Mouse (Mus musculus): ENCODE data around the gene Ccdc57. TPM values are rescaled to one million over a fixed set of nuclear protein-coding genes. Genes with fewer than 3 reads are reported as not detected.
A peak's percentile ranks its signal among the peaks of the same experiment; 100 is the strongest.

Gene Ccdc57
- 5.6 and 6.5 TPM in 2 replicates for polyA plus RNA-seq (2014; fragmentation: Nextera tagmentation; extraction: Ambion mirVana)

DNA sequence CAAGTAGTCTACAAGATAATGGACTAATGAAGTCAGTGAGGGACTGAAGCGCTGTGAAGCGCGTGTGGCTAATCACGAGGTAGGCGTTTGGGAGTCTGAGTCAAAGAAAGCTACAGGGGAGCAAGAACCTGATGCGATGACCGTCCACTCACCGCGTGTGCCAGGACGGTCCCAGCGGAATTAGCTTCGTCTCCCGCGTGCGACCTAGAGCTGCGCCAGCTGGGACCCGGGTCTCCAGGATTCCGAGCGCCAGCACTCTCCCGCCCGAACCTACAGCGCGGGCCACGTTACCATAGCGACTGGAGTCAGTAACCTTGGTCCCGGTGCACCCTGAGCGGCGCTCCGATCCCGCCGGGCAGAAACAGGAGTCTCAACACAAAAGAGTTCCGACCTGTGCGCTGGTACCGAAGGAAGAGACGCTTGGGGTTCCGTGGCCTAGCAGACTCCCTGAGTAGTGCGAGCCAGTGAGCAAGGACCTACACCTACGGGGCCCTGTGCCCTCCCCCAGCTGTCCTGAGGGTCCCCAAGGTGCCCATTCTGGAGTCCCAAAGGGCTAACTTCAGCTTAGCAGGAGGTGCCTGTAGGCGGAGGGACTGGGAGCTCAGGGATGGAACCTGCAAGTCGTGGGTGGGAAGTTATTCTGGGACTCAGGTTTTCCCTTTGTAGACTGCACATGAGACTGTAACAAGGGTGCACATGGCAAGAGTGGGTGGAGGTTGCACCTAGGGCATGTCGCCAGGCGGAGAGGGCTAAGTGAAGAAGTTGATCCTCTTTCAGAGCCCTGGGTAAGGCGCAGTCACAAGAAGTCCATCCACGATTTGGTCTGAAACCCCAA, at the start of gene Ccdc57:
Ccdc57 (minus strand) TSS at position 309 of the 835 bp plus-strand sequence.
- peak; percentile 90 for ATAC-seq (ENCODE audit: insufficient number of reproducible peaks, insufficient read depth, low FRiP score, low read depth)
- WGBS: 10% methylated on average over 44 of the region's 44 CpGs
- no peaks in the 10 kb centered on the region for H3K27me3 ChIP-seq (ENCODE audit: control insufficient read depth, insufficient read depth, low read length)

GRCm38 (mm10) chr11:120982459-120982858, 49.8 kb upstream of the Ccdc57 start:
- H3K4me2 ChIP-seq (replicated peaks; ENCODE audit: low read depth, low read length): no peak overlapping the region
- H3K9me3 ChIP-seq (ENCODE audit: control insufficient read depth, low read depth, low read length): no peaks in the 10 kb centered on the region
- H3K27ac ChIP-seq (ENCODE audit: low read length): no peak overlapping the region
- H3K4me3 ChIP-seq (ENCODE audit: low read depth, low read length): no peak overlapping the region
- no peak for ATAC-seq (ENCODE audit: insufficient number of reproducible peaks, insufficient read depth, low FRiP score, low read depth)
- H3K9ac ChIP-seq (replicated peaks; ENCODE audit: low read depth, low read length): no peak overlapping the region
- H3K36me3 ChIP-seq (ENCODE audit: control insufficient read depth, insufficient read depth, low read length): peaks cover 79% of the 10 kb centered on the region
- H3K4me1 ChIP-seq (ENCODE audit: control insufficient read depth, insufficient read depth, low read length): no peaks in the 10 kb centered on the region
- no peaks in the 10 kb centered on the region for H3K27me3 ChIP-seq (ENCODE audit: control insufficient read depth, insufficient read depth, low read length)

More for the DNA sequence above, at the start of gene Ccdc57:
- Histone ChIP-seq H3K4me3 (ENCODE audit: low read depth, low read length) (peak within 1 kb of the TSS; percentile 69), H3K27ac (ENCODE audit: low read length) (no peak within 1 kb of the TSS), H3K9me3 (ENCODE audit: control insufficient read depth, low read depth, low read length) (peaks cover 4% of the 10 kb centered on the region; the same call in 1 of the 2 replicates), H3K9ac (replicated peaks; ENCODE audit: low read depth, low read length) (peak within 1 kb of the TSS; percentile 66), H3K4me1 (ENCODE audit: control insufficient read depth, insufficient read depth, low read length) (peaks cover 4% of the 10 kb centered on the region; the same call in 1 of the 2 replicates), H3K4me2 (replicated peaks; ENCODE audit: low read depth, low read length) (peak within 1 kb of the TSS; percentile 79), H3K36me3 (ENCODE audit: control insufficient read depth, insufficient read depth, low read length) (no peaks in the 10 kb centered on the region)

- Histone ChIP-seq H3K27ac (ENCODE audit: low read length) (no peak overlapping the region), H3K27me3 (ENCODE audit: control insufficient read depth, insufficient read depth, low read length) (no peaks in the 10 kb centered on the region), H3K9me3 (ENCODE audit: control insufficient read depth, low read depth, low read length) (no peaks in the 10 kb centered on the region), H3K4me1 (ENCODE audit: control insufficient read depth, insufficient read depth, low read length) (no peaks in the 10 kb centered on the region), H3K4me3 (ENCODE audit: low read depth, low read length) (no peak overlapping the region), H3K9ac (replicated peaks; ENCODE audit: low read depth, low read length) (no peak overlapping the region), H3K36me3 (ENCODE audit: control insufficient read depth, insufficient read depth, low read length) (peaks cover 82% of the 10 kb centered on the region), H3K4me2 (replicated peaks; ENCODE audit: low read depth, low read length) (no peak overlapping the region)
- ATAC-seq (ENCODE audit: insufficient number of reproducible peaks, insufficient read depth, low FRiP score, low read depth): no peak
- 93% methylated on average over 4 of the region's 4 CpGs for whole genome bisulfite sequencing
These were observed 49.0 kb upstream of the Ccdc57 start for GRCm38 (mm10) chr11:120981661-120982060.

GRCm38 (mm10) chr11:120980427-120981035, 47.9 kb upstream of the Ccdc57 start:
- H3K27ac ChIP-seq (ENCODE audit: low read length): no peak overlapping the region
- H3K4me1 ChIP-seq (ENCODE audit: control insufficient read depth, insufficient read depth, low read length): no peaks in the 10 kb centered on the region
- H3K27me3 ChIP-seq (ENCODE audit: control insufficient read depth, insufficient read depth, low read length): no peaks in the 10 kb centered on the region
- no peak overlapping the region for H3K4me2 ChIP-seq (replicated peaks; ENCODE audit: low read depth, low read length)
- 76% methylated on average over 9 of the region's 9 CpGs for WGBS
- peaks cover 81% of the 10 kb centered on the region for H3K36me3 ChIP-seq (ENCODE audit: control insufficient read depth, insufficient read depth, low read length)
- no peak overlapping the region for H3K9ac ChIP-seq (replicated peaks; ENCODE audit: low read depth, low read length)
- no peak for ATAC-seq (ENCODE audit: insufficient number of reproducible peaks, insufficient read depth, low FRiP score, low read depth)
- no peaks in the 10 kb centered on the region for H3K9me3 ChIP-seq (ENCODE audit: control insufficient read depth, low read depth, low read length)
- H3K4me3 ChIP-seq (ENCODE audit: low read depth, low read length): no peak overlapping the region

GRCm38 (mm10) chr11:120979711-120980426, 47.2 kb upstream of the Ccdc57 start:
- 71% methylated on average over 8 of the region's 8 CpGs for WGBS
- no peaks in the 10 kb centered on the region for H3K4me1 ChIP-seq (ENCODE audit: control insufficient read depth, insufficient read depth, low read length)
- H3K36me3 ChIP-seq (ENCODE audit: control insufficient read depth, insufficient read depth, low read length): peaks cover 84% of the 10 kb centered on the region
- no peaks in the 10 kb centered on the region for H3K9me3 ChIP-seq (ENCODE audit: control insufficient read depth, low read depth, low read length)
- no peaks in the 10 kb centered on the region for H3K27me3 ChIP-seq (ENCODE audit: control insufficient read depth, insufficient read depth, low read length)
- no peak overlapping the region for H3K4me2 ChIP-seq (replicated peaks; ENCODE audit: low read depth, low read length)
- H3K9ac ChIP-seq (replicated peaks; ENCODE audit: low read depth, low read length): no peak overlapping the region
- no peak for ATAC-seq (ENCODE audit: insufficient number of reproducible peaks, insufficient read depth, low FRiP score, low read depth)
- H3K27ac ChIP-seq (ENCODE audit: low read length): no peak overlapping the region
- no peak overlapping the region for H3K4me3 ChIP-seq (ENCODE audit: low read depth, low read length)

- WGBS: 78% methylated on average over 6 of the region's 6 CpGs
- H3K9ac ChIP-seq (replicated peaks; ENCODE audit: low read depth, low read length): no peak overlapping the region
- H3K4me1 ChIP-seq (ENCODE audit: control insufficient read depth, insufficient read depth, low read length): no peaks in the 10 kb centered on the region
- H3K4me2 ChIP-seq (replicated peaks; ENCODE audit: low read depth, low read length): no peak overlapping the region
- H3K4me3 ChIP-seq (ENCODE audit: low read depth, low read length): no peak overlapping the region
- H3K9me3 ChIP-seq (ENCODE audit: control insufficient read depth, low read depth, low read length): no peaks in the 10 kb centered on the region
- ATAC-seq (ENCODE audit: insufficient number of reproducible peaks, insufficient read depth, low FRiP score, low read depth): no peak
- peaks cover 95% of the 10 kb centered on the region for H3K36me3 ChIP-seq (ENCODE audit: control insufficient read depth, insufficient read depth, low read length)
- H3K27me3 ChIP-seq (ENCODE audit: control insufficient read depth, insufficient read depth, low read length): no peaks in the 10 kb centered on the region
- H3K27ac ChIP-seq (ENCODE audit: low read length): no peak overlapping the region
These were observed 40.6 kb upstream of the Ccdc57 start for GRCm38 (mm10) chr11:120973318-120973717.

DNA sequence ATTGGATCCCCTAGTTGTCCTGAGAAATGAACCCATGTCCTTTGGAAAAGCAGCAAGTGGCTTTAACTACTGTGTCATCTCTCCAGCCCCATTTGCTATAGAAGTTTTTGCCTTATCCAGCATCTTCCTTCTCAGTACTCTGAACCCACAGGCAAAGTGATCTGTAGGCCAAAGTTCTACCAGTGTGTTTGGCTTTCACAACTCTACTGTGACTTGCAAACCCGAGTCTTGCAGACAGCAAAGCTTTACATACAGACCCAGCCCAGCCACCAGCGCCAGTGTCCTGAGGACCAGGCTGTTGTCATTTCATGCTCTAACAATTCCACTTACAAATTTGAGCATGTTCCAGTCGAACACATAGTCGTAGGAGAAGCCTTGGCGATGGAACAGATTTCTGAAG, 38.6 kb upstream of the Ccdc57 start:
- H3K4me2 ChIP-seq (replicated peaks; ENCODE audit: low read depth, low read length): no peak overlapping the region
- H3K4me3 ChIP-seq (ENCODE audit: low read depth, low read length): no peak overlapping the region
- 94% methylated on average over 5 of the region's 5 CpGs for WGBS
- H3K9ac ChIP-seq (replicated peaks; ENCODE audit: low read depth, low read length): no peak overlapping the region
- H3K4me1 ChIP-seq (ENCODE audit: control insufficient read depth, insufficient read depth, low read length): no peaks in the 10 kb centered on the region
- no peaks in the 10 kb centered on the region for H3K9me3 ChIP-seq (ENCODE audit: control insufficient read depth, low read depth, low read length)
- H3K36me3 ChIP-seq (ENCODE audit: control insufficient read depth, insufficient read depth, low read length): peaks cover 99% of the 10 kb centered on the region
- ATAC-seq (ENCODE audit: insufficient number of reproducible peaks, insufficient read depth, low FRiP score, low read depth): no peak
- no peak overlapping the region for H3K27ac ChIP-seq (ENCODE audit: low read length)
- H3K27me3 ChIP-seq (ENCODE audit: control insufficient read depth, insufficient read depth, low read length): no peaks in the 10 kb centered on the region

DNA sequence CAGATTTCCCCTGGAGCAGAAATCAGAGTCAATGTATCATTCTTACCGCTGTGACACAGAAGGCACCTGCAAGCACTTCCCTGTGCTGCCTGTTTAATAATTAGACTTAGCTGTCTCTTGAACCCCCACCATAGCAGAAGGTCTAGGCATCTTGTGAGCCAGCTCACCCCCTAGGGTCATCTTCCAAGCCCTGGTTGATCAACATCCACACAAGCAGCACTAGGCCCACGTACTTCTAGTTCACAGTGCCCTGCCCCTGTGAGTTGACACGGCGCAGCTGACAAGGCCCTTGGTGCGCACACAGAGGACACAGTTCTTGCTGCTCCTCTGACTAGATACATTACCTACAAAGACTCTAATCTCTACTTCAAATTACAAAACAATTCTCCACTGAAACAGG, 37.1 kb upstream of the Ccdc57 start:
- 94% methylated on average over 5 of the region's 5 CpGs for WGBS
- ATAC-seq (ENCODE audit: insufficient number of reproducible peaks, insufficient read depth, low FRiP score, low read depth): no peak
- no peaks in the 10 kb centered on the region for H3K27me3 ChIP-seq (ENCODE audit: control insufficient read depth, insufficient read depth, low read length)
- H3K4me3 ChIP-seq (ENCODE audit: low read depth, low read length): no peak overlapping the region
- H3K9ac ChIP-seq (replicated peaks; ENCODE audit: low read depth, low read length): no peak overlapping the region
- peaks cover 100% of the 10 kb centered on the region for H3K36me3 ChIP-seq (ENCODE audit: control insufficient read depth, insufficient read depth, low read length)
- no peak overlapping the region for H3K4me2 ChIP-seq (replicated peaks; ENCODE audit: low read depth, low read length)
- H3K4me1 ChIP-seq (ENCODE audit: control insufficient read depth, insufficient read depth, low read length): 0 out of 2 replicates have a peak, but pooled peaks cover 1% of the 10 kb centered on the region
- no peak overlapping the region for H3K27ac ChIP-seq (ENCODE audit: low read length)
- H3K9me3 ChIP-seq (ENCODE audit: control insufficient read depth, low read depth, low read length): no peaks in the 10 kb centered on the region
